Mouse (Mus musculus) frontal cortex, postnatal 36 days (tissue): Measurements from ENCODE around the gene Calcoco1.
A peak's percentile ranks its signal among the peaks of the same experiment; 100 is the strongest.

Experiments used
- DNase-seq, 2 experiments: peaks; one replicate each; pipeline ENCODE4 v3.0.0; 2022; ENCODE audit warnings: low spot score in 2 of 2

Calcoco1 gene

GRCm38 (mm10) chr15:102738434-102738833, 16.5 kb upstream of the Calcoco1 start:
- no peak for DNase-seq

GRCm38 (mm10) chr15:102737092-102737491, 15.1 kb upstream of the Calcoco1 start:
- DNase-seq, result no peak

DNA sequence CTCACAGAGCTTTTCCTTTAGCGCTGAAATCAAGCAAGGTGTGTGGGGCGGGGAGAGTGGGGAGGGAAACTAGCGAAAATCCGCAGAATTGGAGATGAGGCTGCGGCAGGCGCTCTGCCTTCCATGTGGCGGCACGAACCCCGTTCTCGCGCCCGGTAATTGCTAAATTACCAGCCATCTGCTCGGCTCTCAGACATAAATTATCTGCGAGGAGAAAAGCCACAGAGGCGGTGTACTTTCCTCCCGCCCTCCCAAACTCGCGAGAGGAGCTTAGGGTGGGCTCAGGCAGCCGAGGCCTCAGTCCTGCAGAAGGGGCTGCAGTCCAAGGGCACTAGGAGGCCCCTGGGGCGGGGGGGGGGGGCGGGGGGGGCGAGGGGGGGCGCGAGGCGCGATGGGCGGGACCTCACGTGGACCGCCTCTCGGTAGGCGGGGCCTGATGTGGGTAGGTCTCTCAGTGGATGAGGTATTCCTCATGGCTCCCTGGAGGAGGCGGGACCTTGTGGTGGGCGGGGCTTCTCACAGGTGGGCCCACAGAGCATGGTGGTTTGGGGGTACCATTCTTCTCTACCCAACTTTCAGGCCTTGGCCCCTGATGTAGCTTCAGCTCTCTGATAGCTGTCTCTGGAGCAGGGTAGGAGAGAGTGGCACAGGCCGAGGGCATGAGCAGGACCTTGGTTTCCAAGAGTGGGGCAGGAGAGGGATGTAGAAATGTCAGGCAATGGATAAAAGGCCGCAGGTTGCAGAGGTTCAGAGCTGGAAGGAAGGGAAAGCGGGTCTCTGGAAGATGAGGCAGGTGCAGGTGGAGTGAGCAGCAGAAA, 14.4 kb upstream of the Calcoco1 start:
- DNase-seq, result no peak

DNA sequence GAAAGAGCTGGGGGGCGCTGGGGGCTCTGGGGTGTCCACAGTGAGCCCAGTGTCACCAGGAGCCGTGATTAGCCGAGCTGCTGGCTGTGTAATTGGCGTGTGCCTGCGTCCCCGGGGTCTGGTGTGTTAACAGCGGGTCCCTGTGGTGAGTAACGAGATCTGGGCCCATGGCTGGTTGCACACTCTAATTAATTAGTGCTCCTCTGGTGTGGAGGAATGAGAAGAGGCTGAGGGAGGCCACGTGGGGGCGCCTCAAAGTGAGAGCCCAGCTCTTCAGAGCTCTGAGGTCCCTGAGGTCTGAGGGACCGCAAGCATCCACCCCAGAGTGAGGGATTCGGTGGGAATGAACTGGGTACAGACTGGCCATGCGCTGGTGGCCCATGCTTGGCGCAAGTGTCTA, 13.1 kb upstream of the Calcoco1 start:
- no peak for DNase-seq

- DNase-seq, result no peak
Measured at GRCm38 (mm10) chr15:102733759-102734531, 12.0 kb upstream of the Calcoco1 start.

GRCm38 (mm10) chr15:102733233-102733632, 11.3 kb upstream of the Calcoco1 start:
- no peak for DNase-seq

- no peak for DNase-seq
Measured at GRCm38 (mm10) chr15:102732406-102732805, 10.4 kb upstream of the Calcoco1 start.

DNA sequence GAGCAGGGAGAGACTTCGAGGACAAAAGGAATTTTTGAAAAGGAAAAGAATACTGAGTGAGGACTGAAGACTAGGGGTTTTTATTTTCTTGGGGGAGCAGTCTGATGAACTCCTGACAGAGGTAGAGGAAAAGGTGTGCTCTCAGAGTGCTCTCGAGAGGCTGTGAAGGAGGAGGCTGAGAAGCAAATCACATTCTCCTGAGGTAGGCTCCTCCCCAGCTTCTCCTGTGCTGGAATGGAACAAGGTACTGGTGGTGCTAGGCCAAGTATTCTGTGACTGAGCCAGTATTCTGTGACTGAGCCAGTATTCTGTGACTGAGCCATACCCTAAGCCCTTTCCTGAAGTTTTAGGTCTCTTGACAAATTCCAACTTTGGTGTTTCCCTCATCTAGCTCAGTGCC, 6.0 kb upstream of the Calcoco1 start:
- DNase-seq, result no peak

DNA sequence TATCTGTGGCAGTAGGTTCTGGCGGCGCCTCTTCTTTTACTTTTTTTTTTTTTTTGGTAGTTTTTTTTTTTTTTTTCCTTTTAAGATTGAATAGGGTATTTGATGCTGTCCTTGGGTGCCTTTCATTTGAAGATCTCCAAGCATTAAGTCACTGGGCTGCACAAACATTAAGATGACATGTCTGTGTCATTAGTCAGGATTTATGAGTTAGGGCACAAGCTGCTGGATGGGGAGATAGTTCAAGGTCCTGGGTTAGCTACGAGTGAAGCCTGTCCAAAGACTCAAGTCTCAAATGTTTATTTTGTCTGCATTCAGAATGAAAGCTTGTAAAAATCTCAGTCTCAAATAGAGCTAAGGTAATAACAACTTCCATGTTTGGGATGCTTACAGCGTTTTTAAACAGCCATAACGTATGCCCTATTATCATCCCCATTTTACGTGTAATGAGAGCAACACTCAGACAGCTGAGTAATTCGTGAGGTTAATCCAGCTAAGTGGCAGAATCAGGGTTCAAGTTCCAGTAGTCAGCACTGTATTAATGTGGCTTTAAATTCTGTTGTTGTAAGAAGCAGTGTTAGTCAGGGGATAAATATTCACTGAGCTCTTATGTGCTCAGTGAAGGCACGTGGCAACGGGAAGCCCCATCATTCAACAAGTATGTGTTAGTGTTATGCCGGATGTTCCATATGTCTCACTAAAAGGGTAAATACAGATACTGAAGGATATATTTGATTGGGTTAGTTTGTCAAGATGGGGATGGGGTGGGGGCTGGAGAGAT, 1.6 kb upstream of the Calcoco1 start:
- DNase-seq, result no peak

DNA sequence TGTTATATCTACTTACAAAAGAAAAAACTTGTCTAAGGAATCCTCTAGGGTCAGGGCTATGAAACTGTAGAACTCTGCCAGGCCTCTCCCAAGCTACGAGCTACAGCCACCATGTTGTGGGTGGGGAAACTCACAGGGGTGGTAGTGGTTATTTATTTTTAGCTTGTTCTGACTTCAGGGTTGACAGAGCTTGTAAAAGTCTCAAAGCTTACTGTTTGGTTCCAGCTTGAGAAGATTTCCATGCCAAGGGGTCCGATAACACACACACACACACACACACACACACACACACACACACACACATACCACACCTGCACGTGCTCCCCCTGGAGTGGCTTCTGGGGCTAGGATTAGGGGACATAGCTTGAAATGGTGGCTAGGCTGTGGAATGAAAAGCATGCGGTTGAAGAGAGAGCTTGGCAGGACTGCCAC, 538 bp upstream of the Calcoco1 start:
- no peak for DNase-seq

- no peak for DNase-seq
Measured at GRCm38 (mm10) chr15:102721016-102721898, 721 bp downstream of the Calcoco1 start.

DNA sequence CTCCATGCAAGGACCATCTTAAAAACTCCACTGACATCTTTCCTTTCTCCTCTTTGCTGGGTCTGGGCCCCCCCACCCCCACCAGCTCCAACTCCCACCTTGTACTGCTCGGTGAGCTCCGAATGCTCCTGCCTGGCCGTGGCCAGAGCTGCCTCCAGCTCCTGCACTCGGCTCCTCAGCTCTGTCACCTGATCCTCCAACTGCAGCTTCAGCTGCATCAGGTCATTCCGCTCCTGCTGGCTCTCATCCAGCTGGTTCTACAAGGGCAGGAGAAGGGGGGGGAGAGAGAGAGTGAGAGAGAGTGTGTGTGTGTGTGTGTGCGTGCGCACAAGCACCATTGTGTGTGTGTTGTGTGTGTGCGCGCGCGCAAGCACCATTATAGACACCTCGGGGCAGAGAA, 5.8 kb downstream of the Calcoco1 start:
- DNase-seq, result no peak

GRCm38 (mm10) chr15:102707736-102708269, 14.2 kb downstream of the Calcoco1 start:
- no peak for DNase-seq

DNA sequence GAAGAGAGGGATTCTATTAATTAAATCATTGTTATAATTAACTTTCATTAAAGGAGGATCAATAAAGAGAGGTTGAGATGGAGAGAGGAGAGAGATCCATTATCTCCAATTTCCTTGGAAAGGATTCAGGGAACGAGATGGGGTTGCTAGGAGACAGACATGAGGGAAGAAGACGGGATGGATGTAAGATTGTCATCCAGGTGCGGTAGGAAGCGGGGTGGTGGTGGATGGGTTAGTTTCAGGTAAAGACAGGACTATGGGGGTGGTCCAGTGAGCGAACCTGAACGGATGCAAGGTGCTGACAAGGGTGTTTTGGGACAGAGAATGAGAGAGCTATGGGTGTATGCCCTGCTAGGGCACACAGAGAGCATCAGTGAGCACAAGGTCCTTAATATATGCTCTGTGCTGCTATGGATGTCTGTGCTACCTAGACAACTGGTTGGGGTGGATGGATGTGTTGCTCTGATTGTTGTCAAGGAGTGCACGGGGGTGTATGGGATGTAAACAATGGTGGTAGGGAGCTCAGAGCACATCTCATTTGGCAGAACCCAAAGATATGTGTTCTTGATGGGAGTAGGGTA, 16.0 kb downstream of the Calcoco1 start:
- DNase-seq, result no peak

GRCm38 (mm10) chr15:102705226-102705894, 16.6 kb downstream of the Calcoco1 start:
- DNase-seq, result no peak

GRCm38 (mm10) chr15:102704806-102705205, 17.2 kb downstream of the Calcoco1 start:
- no peak for DNase-seq

DNA sequence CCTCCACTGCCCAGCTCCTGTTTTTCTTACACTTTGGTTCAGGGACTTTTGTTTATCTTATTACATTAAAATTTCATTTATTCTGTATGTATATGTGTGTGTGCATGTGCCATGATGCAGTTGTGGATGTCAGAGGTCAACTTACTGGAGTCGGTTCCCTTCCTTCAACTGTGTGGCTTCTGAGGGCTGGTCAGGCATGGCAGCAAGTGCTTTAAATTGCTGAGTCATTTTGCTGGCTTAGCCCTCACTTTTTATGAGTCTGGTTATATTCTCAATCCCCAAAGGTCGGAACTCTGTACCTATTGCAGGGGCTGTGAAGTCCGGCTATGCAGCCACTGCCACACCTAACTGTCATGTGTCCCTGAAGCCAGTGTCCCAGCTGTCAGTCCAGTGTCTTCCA, 19.0 kb downstream of the Calcoco1 start:
- no peak for DNase-seq

DNA sequence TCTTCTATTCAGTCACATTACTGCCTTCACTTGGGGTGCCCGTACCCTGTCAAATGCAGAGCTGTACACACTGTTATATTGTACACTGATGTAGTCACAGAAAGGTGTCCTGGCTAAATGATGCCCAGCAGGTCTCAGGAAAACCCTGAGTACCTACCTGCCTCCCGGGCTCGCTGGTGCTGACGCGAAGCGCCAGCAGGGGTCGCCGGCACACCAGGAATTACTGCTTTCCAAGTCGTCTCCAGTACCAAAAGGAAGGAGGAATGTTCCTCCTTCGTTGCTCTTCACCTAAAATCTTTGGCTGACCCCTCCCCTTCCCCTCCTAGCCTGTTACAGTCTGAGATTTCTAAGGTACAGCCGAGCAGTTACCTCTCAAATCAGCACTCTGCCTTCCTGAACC, 23.8 kb downstream of the Calcoco1 start:
- DNase-seq, result peak; percentile 87 to 88

GRCm38 (mm10) chr15:102696899-102697298, 25.1 kb downstream of the Calcoco1 start:
- DNase-seq, result no peak

- DNase-seq, result peak; percentile 79 to 90
Measured at GRCm38 (mm10) chr15:102693600-102693999, 28.4 kb downstream of the Calcoco1 start.
